Mouse (Mus musculus) right cerebral cortex, postnatal 36 days (tissue): ENCODE data around the gene Olfr1199.

Experiments used
- DNase-seq, 2 experiments: peaks; one replicate each; pipeline ENCODE4 v3.0.0; 2022; ENCODE audit warnings: low spot score in 2 of 2, mixed read lengths in 1 of 2

The Olfr1199 gene

GRCm38 (mm10) chr2:88760369-88760768 is at the start of gene Olfr1199:
Gene Olfr1199, minus strand, starts transcription at chr2:88760469.
- no peak for DNase-seq

- DNase-seq: no peak
These were observed 32.5 kb upstream of the Olfr1199 start, which contains the start of gene Olfr1201 for GRCm38 (mm10) chr2:88792736-88793135. Gene Olfr1201, plus strand, starts transcription at chr2:88793036.

GRCm38 (mm10) chr2:88770388-88770787 is 10.1 kb upstream of the Olfr1199 start, which contains the start of gene Olfr1200:
Gene Olfr1200, minus strand, starts transcription at chr2:88770488.
- DNase-seq: no peak

- DNase-seq: no peak
These were observed 9.0 kb downstream of the Olfr1199 start, which contains the start of gene Olfr1198 for GRCm38 (mm10) chr2:88751270-88751669. Gene Olfr1198, minus strand, starts transcription at chr2:88751370.

GRCm38 (mm10) chr2:88743379-88743778 is 16.9 kb downstream of the Olfr1199 start:
- DNase-seq: no peak

GRCm38 (mm10) chr2:88732266-88732665 is 28.0 kb downstream of the Olfr1199 start, which contains the start of gene Olfr1197:
Gene Olfr1197, minus strand, starts transcription at chr2:88732366.
- no peak for DNase-seq

- DNase-seq: no peak
These were observed 55.8 kb downstream of the Olfr1199 start, which contains the start of gene Olfr1196 for GRCm38 (mm10) chr2:88704497-88704896. Gene Olfr1196, minus strand, starts transcription at chr2:88704597.
